Mouse (Mus musculus) liver, adult 2 months (tissue): Measurements from ENCODE around the gene Hoxc13.

Source experiments
- CTCF ChIP-seq: fragments of 200-500 bp; IDR thresholded peaks from 2 replicates; pipeline ENCODE4 v1.5.1; 2011; ENCODE audit warnings: low read depth, low read length, control low read depth
- POLR2A ChIP-seq: fragments of 200-500 bp; IDR thresholded peaks from 2 replicates; pipeline ENCODE4 v1.6.1; 2011; ENCODE audit warnings: low read length, control low read depth; ENCODE audit not compliant: insufficient read depth; ENCODE audit errors: extremely low read depth

DNA sequence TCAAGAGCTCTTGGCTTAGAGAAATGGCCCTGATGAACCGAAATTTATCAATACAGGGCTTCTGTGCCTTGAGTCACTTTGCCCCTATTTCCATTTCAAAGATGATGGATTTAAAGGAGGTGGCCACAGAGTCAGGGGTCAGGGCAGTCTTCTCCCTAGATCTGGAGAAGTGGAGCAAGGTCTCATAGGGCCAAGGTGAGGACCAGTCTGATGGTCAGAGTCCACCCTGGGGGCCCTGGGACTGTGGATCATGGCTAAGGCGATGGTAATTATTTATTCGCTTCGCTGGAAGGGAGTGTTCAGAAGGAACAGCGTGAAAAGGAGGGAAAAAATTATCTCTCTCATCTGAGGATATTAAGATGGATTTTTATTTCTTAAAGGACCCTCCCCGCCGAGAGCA lies 54.1 kb downstream of the Hoxc13 start:
- TF ChIP-seq CTCF: no peak
- TF ChIP-seq POLR2A: no peak
